In genomic region chr13:112666433-112667024, GRCm38 (mm10) we compare ENCODE assay signal across 20 mouse cellular contexts. TPM values are rescaled to one million over a fixed set of nuclear protein-coding genes. Genes with fewer than 3 reads are reported as not detected.
DNase-seq lines count a peak whose midpoint lies in the region; ATAC-seq lines count a peak whose summit lies in the region.
"Had no signal": no experiment of that assay in that cellular context is flagged by ENCODE, and none has a peak within 500 bp of the region (broad histone marks: within the 10 kb centered on the region; RNA-seq: fewer than 3 reads in every experiment).

No protein-coding gene starts in this region.

- H3K36me3 ChIP-seq in heart, embryonic 11.5 days (ENCODE audit: control insufficient read depth, insufficient read depth, low read length): peaks cover 3% of the 10 kb centered on the region; the same call in 1 of the 2 replicates
- H3K36me3 ChIP-seq in heart, embryonic 16.5 days (ENCODE audit: control insufficient read depth, insufficient read depth): peaks cover 5% of the 10 kb centered on the region; the same call in 1 of the 2 replicates
- peaks cover 5% of the 10 kb centered on the region; the same call in 1 of the 2 replicates for H3K36me3 ChIP-seq in splenic B cell, adult 2 months (ENCODE audit: control insufficient read depth, insufficient read depth, low read length, poor library complexity, severe bottlenecking)

- peak overlapping the region; percentile 51 for H3K4me2 ChIP-seq in heart, embryonic 11.5 days
- peak overlapping the region; percentile 58 for H3K4me2 ChIP-seq in heart, embryonic 16.5 days (ENCODE audit: low read depth, low read length)
- H3K4me2 ChIP-seq: embryonic facial prominence, embryonic 13.5 days; limb, embryonic 13.5 days; midbrain, embryonic 15.5 days; neural tube, embryonic 12.5 days had no signal

- no peaks in the 10 kb centered on the region for H3K9me3 ChIP-seq in heart, embryonic 11.5 days (replicated peaks; ENCODE audit: control insufficient read depth, low read length)
- H3K9me3 ChIP-seq in heart, embryonic 16.5 days (replicated peaks; ENCODE audit: control insufficient read depth, low read length): no peaks in the 10 kb centered on the region
- H3K9me3 ChIP-seq: embryonic facial prominence, embryonic 13.5 days; forebrain, embryonic 10.5 days; limb, embryonic 13.5 days; midbrain, embryonic 15.5 days; neural tube, embryonic 12.5 days had no signal

- ATAC-seq in heart, embryonic 11.5 days (replicated peaks; ENCODE audit: insufficient number of reproducible peaks, low FRiP score, low TSS enrichment): no peak
- no peak for ATAC-seq in heart, embryonic 16.5 days (replicated peaks; ENCODE audit: extremely low read depth, insufficient read depth, low FRiP score)
- ATAC-seq: midbrain, embryonic 15.5 days had no signal

- H3K9ac ChIP-seq in heart, embryonic 11.5 days (ENCODE audit: low read depth, low read length): no peak overlapping the region; the same call in 1 of the 2 replicates
- H3K9ac ChIP-seq in heart, embryonic 16.5 days (ENCODE audit: low read length): peak overlapping the region; percentile 29; the same call in 1 of the 2 replicates
- H3K9ac ChIP-seq: embryonic facial prominence, embryonic 13.5 days; limb, embryonic 13.5 days; midbrain, embryonic 15.5 days; neural tube, embryonic 12.5 days had no signal

- DNase-seq in heart, postnatal 36 days: no peak
- peak; percentile 34 for DNase-seq in lung, postnatal 36 days
- DNase-seq in lung, postnatal 4 days: no peak
- peak; percentile 86 for DNase-seq in splenic B cell, adult 2 months (ENCODE audit: low read depth, low spot score)
- no peak for DNase-seq in T-cell, adult 2 months (ENCODE audit: low spot score)
- no peak for DNase-seq in urinary bladder, adult 2 months (ENCODE audit: low spot score)
- DNase-seq: adrenal gland, postnatal 14 days; kidney, adult 9 months; layer of hippocampus, postnatal 36 days; lung, postnatal 10 days; retina, postnatal 1 day had no signal

- H3K4me3 ChIP-seq in heart, embryonic 11.5 days (ENCODE audit: low read depth, low read length): no peak overlapping the region
- H3K4me3 ChIP-seq in heart, embryonic 16.5 days (ENCODE audit: low read length): peak overlapping the region; percentile 22; the same call in 1 of the 2 replicates
- H3K4me3 ChIP-seq: embryonic facial prominence, embryonic 13.5 days; forebrain, embryonic 10.5 days; limb, embryonic 13.5 days; midbrain, embryonic 15.5 days; neural tube, embryonic 12.5 days had no signal

- no peaks in the 10 kb centered on the region for H3K27me3 ChIP-seq in heart, embryonic 11.5 days (ENCODE audit: control insufficient read depth, insufficient read depth, low read length)
- no peaks in the 10 kb centered on the region for H3K27me3 ChIP-seq in heart, embryonic 16.5 days (ENCODE audit: control insufficient read depth, insufficient read depth, low read length)
- H3K27me3 ChIP-seq in splenic B cell, adult 2 months (ENCODE audit: control insufficient read depth, insufficient read depth, low read length, poor library complexity, severe bottlenecking): no peaks in the 10 kb centered on the region
- H3K27me3 ChIP-seq: embryonic facial prominence, embryonic 13.5 days; limb, embryonic 13.5 days; midbrain, embryonic 15.5 days; neural tube, embryonic 12.5 days had no signal

- intact Hi-C loops in heart, postnatal 36 days (cut with DNase I): no loop called here

- WGBS in heart, embryonic 11.5 days (ENCODE audit: insufficient replicate concordance): 77% methylated on average over 10 of the region's 10 CpGs
- 72% methylated on average over 10 of the region's 10 CpGs for WGBS in heart, embryonic 16.5 days

- H3K27ac ChIP-seq in heart, embryonic 11.5 days (ENCODE audit: low read depth, low read length): no peak overlapping the region
- H3K27ac ChIP-seq in heart, embryonic 16.5 days (ENCODE audit: low read length): no peak overlapping the region; the same call in 1 of the 2 replicates
- H3K27ac ChIP-seq: embryonic facial prominence, embryonic 13.5 days; forebrain, embryonic 10.5 days; limb, embryonic 13.5 days; midbrain, embryonic 15.5 days; neural tube, embryonic 12.5 days had no signal

- H3K4me1 ChIP-seq in heart, embryonic 11.5 days (ENCODE audit: control insufficient read depth, insufficient read depth, low read length): peaks cover 16% of the 10 kb centered on the region
- peaks cover 10% of the 10 kb centered on the region for H3K4me1 ChIP-seq in heart, embryonic 16.5 days (ENCODE audit: control insufficient read depth, insufficient read depth, low read length)
- H3K4me1 ChIP-seq: embryonic facial prominence, embryonic 13.5 days; neural tube, embryonic 12.5 days had no signal

RNA-seq across cellular contexts. Expression of gene Slc38a9, which starts 6.0 kb away (rescaled TPM):
- 12.4 and 16.4 TPM in 2 replicates for polyA plus RNA-seq in heart, embryonic 11.5 days (2014; fragmentation: Nextera tagmentation; extraction: Ambion mirVana)
- 10 to 100 TPM in 1 of 2 experiments, 1 to 10 TPM in 1; 9.8 to 12.1 TPM for total RNA-seq in heart, postnatal 36 days (2021)
- 12.7 and 14.0 TPM in 2 replicates for polyA plus RNA-seq in heart, embryonic 16.5 days (2015; fragmentation: Nextera tagmentation; extraction: Ambion mirVana)
- polyA plus RNA-seq in urinary bladder, adult 2 months (2012; rRNA removed): 12.9 and 14.6 TPM in 2 replicates

RNA-seq across cellular contexts. Expression of gene Ddx4, which starts 14.3 kb away (rescaled TPM):
- polyA plus RNA-seq in heart, embryonic 11.5 days (2014; fragmentation: Nextera tagmentation; extraction: Ambion mirVana): 1.2 TPM in 2 replicates
- under 1 TPM in 1 of 2 experiments, not detected in 1; 0.14 TPM for total RNA-seq in heart, postnatal 36 days (2021)
- polyA plus RNA-seq in heart, embryonic 16.5 days (2015; fragmentation: Nextera tagmentation; extraction: Ambion mirVana): 0.47 and 0.58 TPM in 2 replicates
- polyA plus RNA-seq in urinary bladder, adult 2 months (2012; rRNA removed): 0.12 and 0.19 TPM in 2 replicates
- total RNA-seq: gastrocnemius, postnatal 4 days had no signal
- polyA plus RNA-seq: large intestine, adult 2 months had no signal

Comparison
In these comparisons a context has a peak if more than half of its experiments do, and no peak if none do; other contexts are left out.
1. DNase-seq: peak in lung, postnatal 36 days (single experiment) and splenic B cell, adult 2 months (single experiment); none in heart, postnatal 36 days (0 of 2), lung, postnatal 4 days (0 of 2), T-cell, adult 2 months (single experiment) and urinary bladder, adult 2 months (single experiment).